Mouse (Mus musculus) heart, adult 2 months (tissue): Measurements from ENCODE around the gene Ctla2b. TPM values are rescaled to one million over a fixed set of nuclear protein-coding genes. Genes with fewer than 3 reads are reported as not detected.

Experiments used
- DNase-seq, 2 experiments: peaks; one replicate each; pipeline ENCODE4 v3.0.0; 2021
- H3K27ac ChIP-seq: fragments of 200-600 bp; 2 replicates; pipeline ENCODE4 v1.8.1; 2022
- H3K27me3 ChIP-seq: fragments of 200-500 bp; 2 replicates; pipeline ENCODE4 v1.6.1; 2012; ENCODE audit warnings: mild to moderate bottlenecking, low read length, inconsistent platforms, mixed read lengths; ENCODE audit not compliant: control insufficient read depth, insufficient read depth
- H3K36me3 ChIP-seq: fragments of 200-500 bp; 2 replicates; pipeline ENCODE4 v1.6.1; 2012; ENCODE audit warnings: low read length, inconsistent platforms; ENCODE audit not compliant: control insufficient read depth, insufficient read depth
- H3K4me1 ChIP-seq: fragments of 200-500 bp; 2 replicates; pipeline ENCODE4 v1.6.1; 2011; ENCODE audit warnings: low read length; ENCODE audit not compliant: control insufficient read depth, insufficient read depth
- H3K4me3 ChIP-seq: fragments of 200-600 bp; 2 replicates; pipeline ENCODE4 v1.8.1; 2022
- H3K79me2 ChIP-seq: fragments of 200-500 bp; replicated peaks from 2 replicates; pipeline ENCODE4 v1.6.1; 2012; ENCODE audit warnings: mild to moderate bottlenecking, inconsistent platforms, low read length, moderate library complexity, mixed read lengths; ENCODE audit not compliant: control insufficient read depth, insufficient read depth
- H3K9ac ChIP-seq: fragments of 200-500 bp; 2 replicates; pipeline ENCODE4 v1.6.1; 2012; ENCODE audit warnings: low read depth, mild to moderate bottlenecking, control low read depth, inconsistent platforms, low read length, mixed read lengths
- CTCF ChIP-seq: fragments of 200-600 bp; IDR thresholded peaks from 2 replicates; pipeline ENCODE4 v1.8.1; 2022; ENCODE audit warnings: antibody characterized with exemption, mild to moderate bottlenecking, moderate library complexity
- EP300 ChIP-seq: fragments of 200-500 bp; IDR thresholded peaks from 2 replicates; pipeline ENCODE4 v1.6.1; 2011; ENCODE audit warnings: low read depth, low read length, control low read depth; ENCODE audit not compliant: insufficient read depth
- POLR2A ChIP-seq: fragments of 200-500 bp; IDR thresholded peaks from 2 replicates; pipeline ENCODE4 v1.6.1; 2011; ENCODE audit warnings: mild to moderate bottlenecking, low read depth, low read length, control low read depth; ENCODE audit not compliant: insufficient read depth
- WGBS: fragments of 180-500 bp; shearing (Covaris S2); methylation state at CpG from one replicate; pipeline ENCODE4 v1.1.7; 2018; 5-methylcytosine and 5-hydroxymethylcytosine counted together
- intact Hi-C: fragments of 180-260 bp; cut with DNase I; formaldehyde crosslinking; loops from one replicate; pipeline ENCODE4 v1.15.1; 2025
- polyA plus RNA-seq: library from polyadenylated mRNA; depleted of rRNA; stranded (reverse); fragments of >200 nt; gene quantifications from 2 replicates; pipeline ENCODE4 v1.2.3, GENCODE M21; 2012; rRNA removed
- total RNA-seq, 2 experiments: library from RNA; stranded (reverse); gene quantifications; 2 replicates each; pipeline ENCODE4 v1.2.3; 2021

Ctla2b gene
- total and polyA plus RNA-seq, 3 experiments, result 2.4 to 19.8 (median 4.9) TPM

GRCm38 (mm10) chr13:60895406-60896160, 1.7 kb downstream of the Ctla2b start:
- H3K79me2 ChIP-seq, result no peaks in the 10 kb centered on the region
- intact Hi-C loops, result loop anchor here (2.0 to 5.0 kb wide), 2 partner anchors 48 to 69 kb away; no protein-coding TSS in a partner anchor
- H3K4me3 ChIP-seq, result no peak overlapping the region
- no peak overlapping the region for H3K27ac ChIP-seq
- no peak for DNase-seq
- H3K27me3 ChIP-seq, result no peaks in the 10 kb centered on the region
- H3K36me3 ChIP-seq, result no peaks in the 10 kb centered on the region; the same call in 1 of the 2 replicates
- H3K4me1 ChIP-seq, result peaks cover 5% of the 10 kb centered on the region
- H3K9ac ChIP-seq, result no peak overlapping the region
- TF ChIP-seq CTCF (no peak), POLR2A (no peak), EP300 (no peak)

GRCm38 (mm10) chr13:60892301-60892700, 4.9 kb downstream of the Ctla2b start:
- H3K36me3 ChIP-seq, result no peaks in the 10 kb centered on the region
- peaks cover 2% of the 10 kb centered on the region for H3K4me1 ChIP-seq
- no peak overlapping the region for H3K27ac ChIP-seq
- TF ChIP-seq EP300 (no peak), CTCF (no peak), POLR2A (no peak)
- no peaks in the 10 kb centered on the region for H3K79me2 ChIP-seq
- WGBS, result 58% methylated on average over 1 of the region's 1 CpGs
- DNase-seq, result no peak
- no peaks in the 10 kb centered on the region for H3K27me3 ChIP-seq
- intact Hi-C loops, result no loop called here
- H3K9ac ChIP-seq, result no peak overlapping the region
- H3K4me3 ChIP-seq, result no peak overlapping the region

- WGBS, result 49% methylated on average over 1 of the region's 1 CpGs
- intact Hi-C loops, result no loop called here
- H3K36me3 ChIP-seq, result no peaks in the 10 kb centered on the region
- no peak for DNase-seq
- no peak within 1 kb of the TSS for H3K9ac ChIP-seq
- H3K79me2 ChIP-seq, result no peaks in the 10 kb centered on the region
- no peak within 1 kb of the TSS for H3K27ac ChIP-seq
- TF ChIP-seq EP300, result no peak
- no peak for TF ChIP-seq POLR2A
- TF ChIP-seq CTCF, result no peak
- no peaks in the 10 kb centered on the region for H3K27me3 ChIP-seq
- no peaks in the 10 kb centered on the region for H3K4me1 ChIP-seq
- no peak within 1 kb of the TSS for H3K4me3 ChIP-seq
Measured at GRCm38 (mm10) chr13:60864281-60864680, 33.0 kb downstream of the Ctla2b start, which contains the start of gene 4930486L24Rik. 4930486L24Rik (minus strand) TSS chr13:60864475.

- Histone ChIP-seq H3K27me3 (no peaks in the 10 kb centered on the region), H3K4me3 (no peak overlapping the region), H3K79me2 (no peaks in the 10 kb centered on the region), H3K27ac (peak overlapping the region; percentile 73), H3K9ac (no peak overlapping the region), H3K4me1 (peaks cover 3% of the 10 kb centered on the region), H3K36me3 (no peaks in the 10 kb centered on the region)
- intact Hi-C loops, result loop anchor here (1.0 to 5.0 kb wide), 3 partner anchors 49 to 114 kb away; partner anchors contain the start of genes Ctla2a, Ctla2b, Gm49391 and Gm49392
- 54% methylated on average over 4 of the region's 4 CpGs for WGBS
- peak in 1 of 2 experiments; percentile 23 for DNase-seq
- TF ChIP-seq POLR2A, result no peak
- no peak for TF ChIP-seq CTCF
- no peak for TF ChIP-seq EP300
Measured at GRCm38 (mm10) chr13:60848241-60849120, 48.8 kb downstream of the Ctla2b start.

Other genes starting within 250 kb of the Ctla2b start
- gene BC051665, start 111.1 kb downstream of the Ctla2b start, total RNA-seq, result not detected
- gene BC051665, start 111.1 kb downstream of the Ctla2b start, polyA plus RNA-seq, result not detected in 2 replicates
- not detected for gene Ctsll3, start 94.6 kb downstream of the Ctla2b start, total RNA-seq
- gene Ctsll3, start 94.6 kb downstream of the Ctla2b start, polyA plus RNA-seq, result not detected in 2 replicates
- not detected for gene 4930486L24Rik, start 33.0 kb downstream of the Ctla2b start, total RNA-seq
- gene 4930486L24Rik, start 33.0 kb downstream of the Ctla2b start, polyA plus RNA-seq, result 0.47 TPM in 1 of 2 replicates, not detected in the other
- 1 to 10 TPM; 1.4 to 1.6 TPM for gene Gm49392, start 553 bp downstream of the Ctla2b start, total RNA-seq
- 0.21 and 1.3 TPM in 2 replicates for gene Gm49392, start 553 bp downstream of the Ctla2b start, polyA plus RNA-seq
- gene Tpbpb, start 7.4 kb upstream of the Ctla2b start, total RNA-seq, result not detected
- gene Tpbpb, start 7.4 kb upstream of the Ctla2b start, polyA plus RNA-seq, result not detected in 2 replicates
- gene Gm49393, start 38.1 kb upstream of the Ctla2b start, total RNA-seq, result not detected
- not detected in 2 replicates for gene Gm49393, start 38.1 kb upstream of the Ctla2b start, polyA plus RNA-seq
- 1 to 10 TPM; 3.0 to 6.3 TPM for gene Gm49391, start 39.1 kb upstream of the Ctla2b start, total RNA-seq
- 6.6 and 7.4 TPM in 2 replicates for gene Gm49391, start 39.1 kb upstream of the Ctla2b start, polyA plus RNA-seq
- 100 to 1,000 TPM in 1 of 2 experiments, 10 to 100 TPM in 1; 73.6 to 117 TPM for gene Ctla2a, start 39.2 kb upstream of the Ctla2b start, total RNA-seq
- 30.7 and 31.4 TPM in 2 replicates for gene Ctla2a, start 39.2 kb upstream of the Ctla2b start, polyA plus RNA-seq
- not detected for gene Tpbpa, start 44.5 kb upstream of the Ctla2b start, total RNA-seq
- not detected in 2 replicates for gene Tpbpa, start 44.5 kb upstream of the Ctla2b start, polyA plus RNA-seq
- not detected for gene Ctsj, start 108.5 kb upstream of the Ctla2b start, total RNA-seq
- not detected in 2 replicates for gene Ctsj, start 108.5 kb upstream of the Ctla2b start, polyA plus RNA-seq
- gene Ctsq, start 143.2 kb upstream of the Ctla2b start, total RNA-seq, result not detected
- not detected in 2 replicates for gene Ctsq, start 143.2 kb upstream of the Ctla2b start, polyA plus RNA-seq